1 mouse cellular context compared by ENCODE assay signal in the genomic region with DNA sequence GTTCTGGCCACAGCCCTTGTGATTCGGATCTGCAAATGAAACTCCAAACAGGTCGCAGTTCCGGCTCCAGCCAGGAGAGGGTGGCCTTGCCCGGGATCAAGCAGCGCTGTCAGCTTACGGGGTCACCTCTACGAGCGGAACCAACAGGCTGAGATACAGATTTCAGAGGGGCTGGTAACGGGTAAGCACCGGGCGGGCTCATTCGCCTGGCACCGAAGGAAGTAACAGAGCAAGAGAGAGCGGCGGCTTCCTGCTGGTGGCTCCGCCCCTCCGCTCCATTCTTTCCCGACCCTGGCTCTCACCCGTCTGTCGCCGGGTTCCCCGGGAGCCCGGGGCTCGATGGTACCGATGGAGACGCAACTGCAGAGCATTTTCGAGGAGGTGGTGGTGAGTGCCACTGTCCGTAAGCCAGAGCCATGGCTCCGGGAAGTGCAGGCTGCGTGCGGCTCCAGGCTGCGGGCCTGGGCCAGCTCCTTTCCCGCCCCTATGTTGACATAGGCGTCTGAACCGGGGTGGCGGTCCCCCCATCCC.
TF ChIP-seq lines count a peak whose summit lies in the region.

Gene Med23, plus strand, starts transcription at position 227 of the 531 bp plus-strand sequence.

TF ChIP-seq in MEL, 35 proteins besides CTCF, POLR2A, EP300 and RAD21 (continued from another document):
- no peak for TF ChIP-seq MAZ (IDR thresholded peaks at IDR 0.05; ENCODE audit: low read depth, low read length)
- no peak for TF ChIP-seq CHD1 (IDR thresholded peaks at IDR 0.05; ENCODE audit: low read depth, low read length)
- no peak for TF ChIP-seq E2F4 (IDR thresholded peaks at IDR 0.05; ENCODE audit: borderline replicate concordance, low read depth, low read length)
- TF ChIP-seq USF2 (IDR thresholded peaks at IDR 0.05; ENCODE audit: borderline replicate concordance in 1 of 2, insufficient read depth in 1 of 2, low read depth in 1 of 2, low read length in 2 of 2) = no peak
- peak; percentile 74 for TF ChIP-seq ZC3H11A (IDR thresholded peaks at IDR 0.05; ENCODE audit: low read depth, low read length)
- no peak for TF ChIP-seq JUND (IDR thresholded peaks at IDR 0.05; ENCODE audit: low read depth, low read length)
- TF ChIP-seq CHD2 (IDR thresholded peaks at IDR 0.05; ENCODE audit: low read length) = no peak
- TF ChIP-seq ELF1 (IDR thresholded peaks at IDR 0.05; ENCODE audit: low read depth, low read length) = peak; percentile 65
- peak; percentile 96 for TF ChIP-seq HCFC1 (IDR thresholded peaks at IDR 0.05; ENCODE audit: low read depth, low read length)
- TF ChIP-seq GABPA (IDR thresholded peaks at IDR 0.05; ENCODE audit: low read depth, low read length) = no peak
- no peak for TF ChIP-seq RCOR1 (IDR thresholded peaks at IDR 0.05; ENCODE audit: low read depth, low read length)
TF ChIP-seq in MEL: peak in this region for 15.
